In genomic region chr2:180547384-180548106, GRCm38 (mm10) we compare ENCODE assay signal across 9 mouse cellular contexts. TPM values are rescaled to one million over a fixed set of nuclear protein-coding genes. Genes with fewer than 3 reads are reported as not detected.
DNase-seq lines count a peak whose midpoint lies in the region; ATAC-seq lines count a peak whose summit lies in the region.
"Had no signal": no experiment of that assay in that cellular context is flagged by ENCODE, and none has a peak within 500 bp of the region (broad histone marks: within the 10 kb centered on the region; RNA-seq: fewer than 3 reads in every experiment).

No protein-coding gene starts in this region.

- peak overlapping the region; percentile 28; the same call in 1 of the 2 replicates for H3K4me2 ChIP-seq in lung, embryonic 16.5 days (ENCODE audit: low read depth, low read length)
- peak overlapping the region; percentile 28; the same call in 1 of the 2 replicates for H3K4me2 ChIP-seq in embryonic facial prominence, embryonic 13.5 days
- 0 out of 2 replicates have a peak overlapping the region, but pooled peaks have one; percentile 20 for H3K4me2 ChIP-seq in hindbrain, embryonic 13.5 days
- H3K4me2 ChIP-seq: heart, embryonic 15.5 days had no signal

- WGBS in lung, embryonic 16.5 days = 8% methylated on average over 8 of the region's 8 CpGs
- 14% methylated on average over 8 of the region's 8 CpGs for WGBS in embryonic facial prominence, embryonic 13.5 days
- WGBS in hindbrain, embryonic 13.5 days = 10% methylated on average over 8 of the region's 8 CpGs

- H3K27ac ChIP-seq in lung, embryonic 16.5 days (ENCODE audit: low read length) = no peak overlapping the region
- H3K27ac ChIP-seq in embryonic facial prominence, embryonic 13.5 days = no peak overlapping the region
- H3K27ac ChIP-seq in hindbrain, embryonic 13.5 days = peak overlapping the region; percentile 31; the same call in 1 of the 2 replicates
- H3K27ac ChIP-seq: heart, embryonic 15.5 days; macrophage had no signal

- no peak for DNase-seq in lung, adult 18-20 months
- DNase-seq in retina, postnatal 1 day = peak; percentile 54
- DNase-seq in adrenal gland, adult (ENCODE audit: inconsistent age in 2 of 2, low spot score in 1 of 2) = no peak

- no peaks in the 10 kb centered on the region for H3K36me3 ChIP-seq in lung, embryonic 16.5 days (ENCODE audit: control insufficient read depth, insufficient read depth, low read length)
- H3K36me3 ChIP-seq in embryonic facial prominence, embryonic 13.5 days = no peaks in the 10 kb centered on the region
- no peaks in the 10 kb centered on the region for H3K36me3 ChIP-seq in hindbrain, embryonic 13.5 days
- H3K36me3 ChIP-seq: heart, embryonic 15.5 days had no signal

- no peak overlapping the region for H3K4me3 ChIP-seq in lung, embryonic 16.5 days (ENCODE audit: low read length)
- no peak overlapping the region for H3K4me3 ChIP-seq in embryonic facial prominence, embryonic 13.5 days
- H3K4me3 ChIP-seq in hindbrain, embryonic 13.5 days = no peak overlapping the region
- H3K4me3 ChIP-seq: heart, embryonic 15.5 days had no signal

- H3K9ac ChIP-seq in lung, embryonic 16.5 days (ENCODE audit: low read length) = no peak overlapping the region
- H3K9ac ChIP-seq in embryonic facial prominence, embryonic 13.5 days = peak overlapping the region; percentile 7; the same call in 1 of the 2 replicates
- H3K9ac ChIP-seq in hindbrain, embryonic 13.5 days = peak overlapping the region; percentile 40; the same call in 1 of the 2 replicates
- H3K9ac ChIP-seq: heart, embryonic 15.5 days had no signal

- peak; percentile 79 for ATAC-seq in lung, embryonic 16.5 days (ENCODE audit: low read depth)
- no peak for ATAC-seq in embryonic facial prominence, embryonic 13.5 days (ENCODE audit: insufficient number of reproducible peaks, insufficient read depth, low FRiP score, low TSS enrichment, low read depth)
- ATAC-seq in hindbrain, embryonic 13.5 days (ENCODE audit: low FRiP score) = peak; percentile 84
- no peak for ATAC-seq in activated CD4-positive, CD25-positive, alpha-beta regulatory T cell, adult 4 months

- H3K4me1 ChIP-seq in lung, embryonic 16.5 days (replicated peaks; ENCODE audit: control insufficient read depth, insufficient read depth, low read length) = peaks cover 6% of the 10 kb centered on the region
- H3K4me1 ChIP-seq in embryonic facial prominence, embryonic 13.5 days = peaks cover 5% of the 10 kb centered on the region; the same call in 1 of the 2 replicates
- peaks cover 14% of the 10 kb centered on the region for H3K4me1 ChIP-seq in hindbrain, embryonic 13.5 days (replicated peaks)
- H3K4me1 ChIP-seq: heart, embryonic 15.5 days had no signal

- H3K27me3 ChIP-seq in lung, embryonic 16.5 days (ENCODE audit: control insufficient read depth, insufficient read depth, low read depth, low read length) = no peaks in the 10 kb centered on the region
- H3K27me3 ChIP-seq in embryonic facial prominence, embryonic 13.5 days = no peaks in the 10 kb centered on the region; the same call in 1 of the 2 replicates
- no peaks in the 10 kb centered on the region for H3K27me3 ChIP-seq in hindbrain, embryonic 13.5 days

- no peaks in the 10 kb centered on the region for H3K9me3 ChIP-seq in lung, embryonic 16.5 days (ENCODE audit: control insufficient read depth, low read length)
- no peaks in the 10 kb centered on the region for H3K9me3 ChIP-seq in embryonic facial prominence, embryonic 13.5 days
- H3K9me3 ChIP-seq in hindbrain, embryonic 13.5 days = no peaks in the 10 kb centered on the region
- H3K9me3 ChIP-seq: heart, embryonic 15.5 days had no signal

RNA-seq across cellular contexts. Expression of gene Mrgbp, which starts 33.6 kb away (rescaled TPM):
- polyA plus RNA-seq in lung, embryonic 16.5 days (2015; fragmentation: Nextera tagmentation; extraction: Ambion mirVana) = 27.4 and 28.7 TPM in 2 replicates
- 36.8 and 37.5 TPM in 2 replicates for polyA plus RNA-seq in embryonic facial prominence, embryonic 13.5 days (2015; fragmentation: Nextera tagmentation; extraction: Ambion mirVana)
- 42.2 and 44.8 TPM in 2 replicates for polyA plus RNA-seq in hindbrain, embryonic 13.5 days (2015; fragmentation: Nextera tagmentation; extraction: Ambion mirVana)
- 10 to 100 TPM; 21.4 to 22.2 TPM for polyA plus RNA-seq in activated CD4-positive, CD25-positive, alpha-beta regulatory T cell, adult 4 months (2017; shearing (Covaris generic))

RNA-seq across cellular contexts. Expression of gene Ogfr, which starts 41.5 kb away (rescaled TPM):
- polyA plus RNA-seq in lung, embryonic 16.5 days (2015; fragmentation: Nextera tagmentation; extraction: Ambion mirVana) = 46.9 and 51.8 TPM in 2 replicates
- 71.5 and 77.2 TPM in 2 replicates for polyA plus RNA-seq in embryonic facial prominence, embryonic 13.5 days (2015; fragmentation: Nextera tagmentation; extraction: Ambion mirVana)
- polyA plus RNA-seq in hindbrain, embryonic 13.5 days (2015; fragmentation: Nextera tagmentation; extraction: Ambion mirVana) = 85.8 and 86.2 TPM in 2 replicates
- polyA plus RNA-seq in activated CD4-positive, CD25-positive, alpha-beta regulatory T cell, adult 4 months (2017; shearing (Covaris generic)) = 10 to 100 TPM; 17.2 to 24.0 TPM

RNA-seq across cellular contexts. Expression of gene Ntsr1, which starts 47.8 kb away (rescaled TPM):
- 0.43 and 0.98 TPM in 2 replicates for polyA plus RNA-seq in lung, embryonic 16.5 days (2015; fragmentation: Nextera tagmentation; extraction: Ambion mirVana)
- 0.36 and 0.45 TPM in 2 replicates for polyA plus RNA-seq in embryonic facial prominence, embryonic 13.5 days (2015; fragmentation: Nextera tagmentation; extraction: Ambion mirVana)
- polyA plus RNA-seq in hindbrain, embryonic 13.5 days (2015; fragmentation: Nextera tagmentation; extraction: Ambion mirVana) = 0.82 and 1.2 TPM in 2 replicates
- not detected for polyA plus RNA-seq in activated CD4-positive, CD25-positive, alpha-beta regulatory T cell, adult 4 months (2017; shearing (Covaris generic))
- polyA plus RNA-seq: macrophage had no signal

RNA-seq across cellular contexts. Expression of gene Col9a3, which starts 50.0 kb away (rescaled TPM):
- polyA plus RNA-seq in lung, embryonic 16.5 days (2015; fragmentation: Nextera tagmentation; extraction: Ambion mirVana) = 36.9 and 38.3 TPM in 2 replicates
- polyA plus RNA-seq in embryonic facial prominence, embryonic 13.5 days (2015; fragmentation: Nextera tagmentation; extraction: Ambion mirVana) = 204 and 275 TPM in 2 replicates
- 71.7 and 74.9 TPM in 2 replicates for polyA plus RNA-seq in hindbrain, embryonic 13.5 days (2015; fragmentation: Nextera tagmentation; extraction: Ambion mirVana)
- polyA plus RNA-seq in activated CD4-positive, CD25-positive, alpha-beta regulatory T cell, adult 4 months (2017; shearing (Covaris generic)) = under 1 TPM in 1 of 2 experiments, not detected in 1; 0.48 TPM

Comparison
In these comparisons a context has a peak if more than half of its experiments do, and no peak if none do; other contexts are left out.
1. ATAC-seq: peak in lung, embryonic 16.5 days (single experiment) and hindbrain, embryonic 13.5 days (single experiment); none in embryonic facial prominence, embryonic 13.5 days (single experiment) and activated CD4-positive, CD25-positive, alpha-beta regulatory T cell, adult 4 months (single experiment).
2. Peak in every context shown above with its lines, with median percentiles within 50 percentile points of each other: H3K4me2 ChIP-seq.